Comparison of ENCODE assay signal across 21 mouse cellular contexts in genomic region chr9:58849576-58850315, GRCm38 (mm10). TPM values are rescaled to one million over a fixed set of nuclear protein-coding genes. Genes with fewer than 3 reads are reported as not detected.
DNase-seq lines count a peak whose midpoint lies in the region; ATAC-seq lines count a peak whose summit lies in the region.
"Had no signal": no experiment of that assay in that cellular context is flagged by ENCODE, and none has a peak within 500 bp of the region (broad histone marks: within the 10 kb centered on the region; RNA-seq: fewer than 3 reads in every experiment).

No protein-coding gene starts in this region.

- H3K4me1 ChIP-seq in forebrain, embryonic 13.5 days: peaks cover 28% of the 10 kb centered on the region
- H3K4me1 ChIP-seq in forebrain, embryonic 15.5 days: peaks cover 7% of the 10 kb centered on the region; the same call in 1 of the 2 replicates
- H3K4me1 ChIP-seq in hindbrain, embryonic 13.5 days (replicated peaks): peaks cover 52% of the 10 kb centered on the region
- peaks cover 16% of the 10 kb centered on the region for H3K4me1 ChIP-seq in midbrain, embryonic 14.5 days (ENCODE audit: control insufficient read depth, insufficient read depth, low read length)
- H3K4me1 ChIP-seq: stomach, embryonic 15.5 days had no signal

- no peaks in the 10 kb centered on the region for H3K27me3 ChIP-seq in forebrain, embryonic 13.5 days
- H3K27me3 ChIP-seq in forebrain, embryonic 15.5 days: no peaks in the 10 kb centered on the region
- no peaks in the 10 kb centered on the region for H3K27me3 ChIP-seq in hindbrain, embryonic 13.5 days
- no peaks in the 10 kb centered on the region for H3K27me3 ChIP-seq in midbrain, embryonic 14.5 days (ENCODE audit: control insufficient read depth, insufficient read depth, low read length)
- H3K27me3 ChIP-seq: limb, embryonic 12.5 days; stomach, embryonic 15.5 days had no signal

- no peak overlapping the region for H3K4me2 ChIP-seq in forebrain, embryonic 13.5 days
- H3K4me2 ChIP-seq in forebrain, embryonic 15.5 days (replicated peaks): no peak overlapping the region
- no peak overlapping the region for H3K4me2 ChIP-seq in hindbrain, embryonic 13.5 days
- H3K4me2 ChIP-seq in midbrain, embryonic 14.5 days (ENCODE audit: low read length): no peak overlapping the region
- H3K4me2 ChIP-seq: limb, embryonic 12.5 days; stomach, embryonic 15.5 days had no signal

- peak; percentile 38; the same call in 1 of the 2 replicates for ATAC-seq in forebrain, embryonic 13.5 days
- no peak for ATAC-seq in forebrain, embryonic 15.5 days (replicated peaks)
- no peak for ATAC-seq in hindbrain, embryonic 13.5 days (ENCODE audit: low FRiP score)
- ATAC-seq in midbrain, embryonic 14.5 days (ENCODE audit: low FRiP score, low TSS enrichment): no peak
- ATAC-seq: activated CD4-positive, CD25-positive, alpha-beta regulatory T cell, adult 4 months; Patski had no signal

- no peak overlapping the region for H3K9ac ChIP-seq in forebrain, embryonic 13.5 days
- no peak overlapping the region for H3K9ac ChIP-seq in forebrain, embryonic 15.5 days (replicated peaks)
- H3K9ac ChIP-seq in hindbrain, embryonic 13.5 days: no peak overlapping the region
- H3K9ac ChIP-seq in midbrain, embryonic 14.5 days (replicated peaks; ENCODE audit: low read length): no peak overlapping the region
- H3K9ac ChIP-seq: limb, embryonic 12.5 days; liver, embryonic 14.5 days; stomach, embryonic 15.5 days had no signal

- 0 out of 2 replicates have a peak, but pooled peaks cover 5% of the 10 kb centered on the region for H3K36me3 ChIP-seq in forebrain, embryonic 13.5 days (ENCODE audit: poor library complexity, severe bottlenecking)
- H3K36me3 ChIP-seq in forebrain, embryonic 15.5 days: no peaks in the 10 kb centered on the region
- H3K36me3 ChIP-seq in hindbrain, embryonic 13.5 days: peaks cover 14% of the 10 kb centered on the region
- H3K36me3 ChIP-seq in midbrain, embryonic 14.5 days (ENCODE audit: control insufficient read depth, insufficient read depth, low read length): peaks cover 16% of the 10 kb centered on the region
- H3K36me3 ChIP-seq: limb, embryonic 12.5 days; stomach, embryonic 15.5 days had no signal

- WGBS in forebrain, embryonic 13.5 days: 31% methylated on average over 13 of the region's 13 CpGs
- 31% methylated on average over 13 of the region's 13 CpGs for WGBS in forebrain, embryonic 15.5 days
- 21% methylated on average over 13 of the region's 13 CpGs for WGBS in hindbrain, embryonic 13.5 days
- WGBS in midbrain, embryonic 14.5 days: 16% methylated on average over 13 of the region's 13 CpGs

- peak overlapping the region; percentile 66 for H3K27ac ChIP-seq in forebrain, embryonic 13.5 days
- H3K27ac ChIP-seq in forebrain, embryonic 15.5 days (replicated peaks): no peak overlapping the region
- peak overlapping the region; percentile 44 for H3K27ac ChIP-seq in hindbrain, embryonic 13.5 days
- peak overlapping the region; percentile 46 for H3K27ac ChIP-seq in midbrain, embryonic 14.5 days (replicated peaks; ENCODE audit: low read depth, low read length)
- H3K27ac ChIP-seq: layer of hippocampus, adult 2 months; limb, embryonic 12.5 days; liver, embryonic 14.5 days; stomach, embryonic 15.5 days had no signal

- H3K4me3 ChIP-seq in forebrain, embryonic 13.5 days: no peak overlapping the region
- H3K4me3 ChIP-seq in forebrain, embryonic 15.5 days: no peak overlapping the region
- no peak overlapping the region for H3K4me3 ChIP-seq in hindbrain, embryonic 13.5 days
- no peak overlapping the region for H3K4me3 ChIP-seq in midbrain, embryonic 14.5 days (replicated peaks; ENCODE audit: low read depth, low read length)
- H3K4me3 ChIP-seq: layer of hippocampus, adult 2 months; limb, embryonic 12.5 days; stomach, embryonic 15.5 days had no signal

- DNase-seq in embryo, embryonic 11 days: peak; percentile 57
- DNase-seq in midbrain, embryonic 14.5 days: peak; percentile 58
- no peak for DNase-seq in MN1 (ENCODE audit: low spot score)
- no peak for DNase-seq in lung, postnatal 25 days (ENCODE audit: low spot score)
- no peak for DNase-seq in lung, postnatal 10 days
- DNase-seq: adrenal gland, postnatal 14 days; B cell, adult 2 months; cerebellum, adult 2 months; gastrocnemius, postnatal 25 days; kidney, adult 18-20 months; kidney, postnatal 10 days had no signal

- no peaks in the 10 kb centered on the region for H3K9me3 ChIP-seq in forebrain, embryonic 13.5 days (replicated peaks)
- H3K9me3 ChIP-seq in forebrain, embryonic 15.5 days: no peaks in the 10 kb centered on the region
- no peaks in the 10 kb centered on the region for H3K9me3 ChIP-seq in hindbrain, embryonic 13.5 days
- H3K9me3 ChIP-seq in midbrain, embryonic 14.5 days (ENCODE audit: control insufficient read depth, low read length): no peaks in the 10 kb centered on the region
- H3K9me3 ChIP-seq: limb, embryonic 12.5 days; megakaryocyte, embryonic 14.5 days; stomach, embryonic 15.5 days had no signal

RNA-seq across cellular contexts. Expression of gene Hcn4, which starts 26.5 kb away (rescaled TPM):
- polyA plus RNA-seq in forebrain, embryonic 13.5 days (2015; fragmentation: Nextera tagmentation; extraction: Ambion mirVana): 1.4 and 1.8 TPM in 2 replicates
- 2.6 TPM in 2 replicates for polyA plus RNA-seq in forebrain, embryonic 15.5 days (2015; fragmentation: Nextera tagmentation; extraction: Ambion mirVana)
- polyA plus RNA-seq in hindbrain, embryonic 13.5 days (2015; fragmentation: Nextera tagmentation; extraction: Ambion mirVana): 3.0 and 3.1 TPM in 2 replicates
- polyA plus RNA-seq in midbrain, embryonic 14.5 days (2014; fragmentation: Nextera tagmentation; extraction: Ambion mirVana): 4.9 and 6.9 TPM in 2 replicates
- polyA plus RNA-seq: activated CD4-positive, CD25-positive, alpha-beta regulatory T cell, adult 4 months had no signal

Comparison
In these comparisons a context has a peak if more than half of its experiments do, and no peak if none do; other contexts are left out.
1. DNase-seq: peak in embryo, embryonic 11 days (single experiment) and midbrain, embryonic 14.5 days (single experiment); none in MN1 (single experiment), lung, postnatal 25 days (single experiment) and lung, postnatal 10 days (single experiment).